Mouse (Mus musculus): Measurements from ENCODE around the gene Ciapin1.
A peak's percentile ranks its signal among the peaks of the same experiment; 100 is the strongest.

The Ciapin1 gene

GRCm38 (mm10) chr8:94837662-94838574 is at the start of gene Ciapin1, which contains the start of gene Coq9:
TSS of gene Ciapin1 (minus strand) at chr8:94838358.
TSS of gene Coq9 (plus strand) at chr8:94838321.
- peak; percentile 85 to 95 for DNase-seq (ENCODE audit: low spot score in 2 of 2)

- no peak for DNase-seq (ENCODE audit: low spot score in 2 of 2)
Measured at GRCm38 (mm10) chr8:94880742-94881141, 42.6 kb upstream of the Ciapin1 start.

DNA sequence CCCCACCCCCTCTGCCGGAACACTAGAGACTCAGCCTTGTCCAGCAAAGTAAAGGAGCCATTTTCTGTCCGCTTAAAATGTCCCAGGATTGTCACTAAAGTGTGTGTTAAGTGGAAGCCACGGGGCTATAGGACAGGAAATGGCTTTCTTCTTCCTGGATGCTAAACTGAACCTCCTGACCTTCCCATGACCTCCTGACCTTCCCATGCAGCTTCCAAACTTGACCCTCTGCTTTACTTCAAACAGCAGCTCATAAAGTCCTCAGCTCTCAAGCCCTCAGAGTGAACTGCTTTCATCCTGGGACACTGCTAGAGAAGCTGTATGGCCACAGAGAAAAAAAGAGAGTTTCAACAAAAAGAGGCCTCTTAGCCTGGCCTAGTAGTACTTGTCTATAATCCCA is 38.7 kb upstream of the Ciapin1 start:
- no peak for DNase-seq (ENCODE audit: low spot score in 2 of 2)

- peak; percentile 66 to 91 for DNase-seq (ENCODE audit: low spot score in 2 of 2)
Measured at GRCm38 (mm10) chr8:94876197-94876730, 38.1 kb upstream of the Ciapin1 start, which contains the start of gene Dok4. TSS of gene Dok4 (minus strand) at chr8:94876330.

DNA sequence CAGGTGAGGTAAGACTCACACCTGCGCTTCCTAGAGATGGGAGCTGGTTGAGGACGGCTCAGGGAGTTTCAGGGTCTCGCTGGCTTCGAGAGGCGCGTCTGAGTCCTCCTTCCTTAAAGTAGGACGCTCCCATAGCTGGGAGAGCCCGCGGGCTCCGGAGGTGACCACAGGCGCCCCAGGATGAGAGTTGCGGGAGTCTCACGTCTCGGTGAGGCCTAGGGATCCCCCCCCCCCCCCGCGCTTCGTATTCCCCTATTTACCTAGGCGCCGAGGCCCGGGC is 37.7 kb upstream of the Ciapin1 start:
- no peak for DNase-seq (ENCODE audit: low spot score in 2 of 2)

GRCm38 (mm10) chr8:94875096-94875870 is 37.1 kb upstream of the Ciapin1 start:
- no peak for DNase-seq (ENCODE audit: low spot score in 2 of 2)

DNA sequence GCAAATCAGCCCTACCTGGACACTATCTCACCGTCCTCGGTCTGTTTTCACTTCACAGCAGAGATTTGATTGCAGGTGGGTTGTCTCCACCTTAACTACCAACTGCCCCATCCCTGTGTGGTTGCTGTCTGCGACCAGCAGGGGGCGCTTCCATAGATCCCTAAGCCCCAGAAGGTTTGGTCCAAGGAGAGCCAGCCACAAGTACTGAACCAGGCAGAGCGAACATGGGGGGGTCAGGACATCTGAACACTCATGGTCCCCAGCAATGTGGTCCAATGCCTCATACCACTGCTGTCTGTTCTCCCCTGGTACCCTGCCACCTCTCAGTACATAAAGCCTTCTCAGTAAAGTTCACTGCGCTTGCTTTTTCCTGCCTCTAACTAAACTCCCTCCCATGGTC is 36.2 kb upstream of the Ciapin1 start:
- peak in 1 of 2 experiments; percentile 62 for DNase-seq (ENCODE audit: low spot score in 2 of 2)

GRCm38 (mm10) chr8:94872576-94872975 is 34.4 kb upstream of the Ciapin1 start:
- DNase-seq (ENCODE audit: low spot score in 2 of 2), result no peak

DNA sequence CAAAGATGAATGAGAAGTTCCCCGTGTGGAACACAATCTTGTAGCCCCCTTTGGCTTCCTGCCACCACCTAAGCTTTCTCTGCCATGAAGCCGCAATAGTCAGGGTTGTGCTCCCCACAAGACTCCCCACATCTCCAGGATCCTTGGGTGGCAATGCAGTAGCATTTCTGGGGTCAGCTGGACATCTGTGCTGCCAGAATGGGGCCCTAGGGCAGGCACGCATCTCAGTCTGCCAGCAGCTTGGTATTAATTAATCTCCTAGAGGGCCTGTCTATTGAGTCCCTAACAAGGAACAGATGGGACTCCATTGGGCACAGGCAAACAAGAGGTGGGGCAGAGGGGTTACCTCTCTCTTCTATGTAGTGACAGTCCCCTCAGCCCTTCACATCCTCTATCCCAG is 34.0 kb upstream of the Ciapin1 start:
- no peak for DNase-seq (ENCODE audit: low spot score in 2 of 2)

- peak in 1 of 2 experiments; percentile 64 for DNase-seq (ENCODE audit: low spot score in 2 of 2)
Measured at GRCm38 (mm10) chr8:94871108-94871894, 33.1 kb upstream of the Ciapin1 start.

GRCm38 (mm10) chr8:94870474-94871107 is 32.4 kb upstream of the Ciapin1 start:
- peak in 1 of 2 experiments; percentile 75 for DNase-seq (ENCODE audit: low spot score in 2 of 2)

- DNase-seq (ENCODE audit: low spot score in 2 of 2), result no peak
Measured at GRCm38 (mm10) chr8:94870003-94870402, 31.8 kb upstream of the Ciapin1 start.

DNA sequence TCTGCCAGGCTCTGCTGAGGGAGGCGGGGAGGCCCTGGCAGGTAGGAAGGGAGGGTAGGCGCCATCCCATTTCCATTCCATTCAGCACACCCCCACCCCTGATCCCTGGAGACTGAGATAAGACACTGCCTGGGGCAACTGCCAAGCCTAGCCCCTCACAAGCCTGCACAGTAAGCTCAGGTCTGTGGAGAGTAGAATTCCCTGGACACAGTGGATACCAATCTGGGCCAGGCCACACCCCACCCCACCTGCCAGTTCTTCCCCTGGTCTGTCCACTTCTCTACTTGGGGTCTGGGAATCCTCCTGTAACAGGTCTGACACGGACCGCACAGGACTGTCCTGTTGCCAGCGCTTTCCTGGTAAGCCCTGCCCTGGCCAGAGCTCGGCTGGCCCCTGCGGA is 31.0 kb upstream of the Ciapin1 start:
- DNase-seq (ENCODE audit: low spot score in 2 of 2), result no peak

GRCm38 (mm10) chr8:94866921-94867320 is 28.8 kb upstream of the Ciapin1 start:
- no peak for DNase-seq (ENCODE audit: low spot score in 2 of 2)

- DNase-seq (ENCODE audit: low spot score in 2 of 2), result no peak
Measured at GRCm38 (mm10) chr8:94865292-94865691, 27.1 kb upstream of the Ciapin1 start.

GRCm38 (mm10) chr8:94863897-94864673 is 25.9 kb upstream of the Ciapin1 start:
- DNase-seq (ENCODE audit: low spot score in 2 of 2), result no peak

- no peak for DNase-seq (ENCODE audit: low spot score in 2 of 2)
Measured at GRCm38 (mm10) chr8:94862487-94863220, 24.5 kb upstream of the Ciapin1 start.

DNA sequence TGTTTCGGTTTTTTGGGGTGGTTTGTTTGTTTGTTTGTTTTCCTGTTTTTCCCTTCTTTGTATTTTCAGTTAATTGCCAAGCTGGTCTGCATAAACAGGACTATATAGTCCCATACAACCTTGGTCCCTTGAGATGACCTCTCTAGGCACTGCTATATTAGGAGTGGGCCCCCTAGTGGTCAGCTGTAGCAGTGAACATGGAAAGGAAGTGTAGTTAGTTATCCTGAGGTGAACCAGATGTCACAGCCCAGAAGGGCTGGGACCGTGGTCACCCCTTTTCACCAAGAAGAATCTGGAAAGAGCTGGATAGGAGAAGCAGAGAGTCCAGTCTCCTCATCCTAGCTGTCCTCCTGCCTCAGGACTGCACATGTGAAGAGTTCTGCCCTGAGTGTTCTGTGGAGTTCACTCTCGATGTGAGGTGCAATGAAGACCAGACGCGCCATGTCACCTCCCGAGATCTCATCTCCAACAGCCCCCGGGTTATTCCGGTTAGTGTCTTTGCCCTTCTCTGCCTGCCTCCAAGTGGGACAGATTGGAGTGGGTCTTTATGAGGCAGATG is 23.3 kb upstream of the Ciapin1 start:
- DNase-seq (ENCODE audit: low spot score in 2 of 2), result peak; percentile 31 to 61

Data from cerebellum, postnatal 4 days (tissue).